Mouse (Mus musculus): Measurements from ENCODE around the gene 1700001P01Rik. TPM values are rescaled to one million over a fixed set of nuclear protein-coding genes. Genes with fewer than 3 reads are reported as not detected.
"Not testable (repeated sequence)": the region's sequence is repeated elsewhere in the genome, so short reads cannot be mapped to it uniquely, and the experiment has no call there.

1700001P01Rik gene
- polyA plus RNA-seq, 1 experiment from 2014 or later, result 0.24 TPM

GRCm38 (mm10) chr11:97737600-97737999, 38.1 kb downstream of the 1700001P01Rik start:
- H3K9me3 ChIP-seq, result no peaks in the 10 kb centered on the region
- WGBS, result 69% methylated on average over 4 of the region's 4 CpGs
- H3K9ac ChIP-seq, result no peak overlapping the region
- H3K4me1 ChIP-seq (replicated peaks), result peaks cover 4% of the 10 kb centered on the region; the same call in 1 of the 2 replicates
- no peaks in the 10 kb centered on the region for H3K36me3 ChIP-seq
- H3K27ac ChIP-seq, result no peak overlapping the region
- no peak for ATAC-seq
- H3K4me2 ChIP-seq (replicated peaks), result no peak overlapping the region
- H3K27me3 ChIP-seq (replicated peaks), result no peaks in the 10 kb centered on the region
- no peak overlapping the region for H3K4me3 ChIP-seq (replicated peaks)

- Histone ChIP-seq H3K36me3 (no peaks in the 10 kb centered on the region), H3K9me3 (no peaks in the 10 kb centered on the region), H3K4me1 (replicated peaks) (0 out of 2 replicates have a peak, but pooled peaks cover 3% of the 10 kb centered on the region), H3K27ac (no peak overlapping the region), H3K4me3 (replicated peaks) (no peak overlapping the region), H3K4me2 (replicated peaks) (no peak overlapping the region), H3K9ac (no peak overlapping the region), H3K27me3 (replicated peaks) (no peaks in the 10 kb centered on the region)
- no peak for ATAC-seq
- WGBS, result 86% methylated on average over 5 of the region's 5 CpGs
Measured at GRCm38 (mm10) chr11:97736645-97737044, 39.1 kb downstream of the 1700001P01Rik start.

- not testable (repeated sequence) for H3K9ac ChIP-seq; H3K27me3 ChIP-seq (replicated peaks); H3K36me3 ChIP-seq; ATAC-seq; H3K4me1 ChIP-seq (replicated peaks); H3K27ac ChIP-seq; H3K9me3 ChIP-seq; H3K4me2 ChIP-seq (replicated peaks); H3K4me3 ChIP-seq (replicated peaks)
- WGBS, result 85% methylated on average over 5 of the region's 5 CpGs
Measured at GRCm38 (mm10) chr11:97734810-97735209, 40.9 kb downstream of the 1700001P01Rik start.

- no peaks in the 10 kb centered on the region for H3K9me3 ChIP-seq
- no peak overlapping the region for H3K4me2 ChIP-seq (replicated peaks)
- H3K36me3 ChIP-seq, result peaks cover 2% of the 10 kb centered on the region; the same call in 1 of the 2 replicates
- H3K4me1 ChIP-seq (replicated peaks), result no peaks in the 10 kb centered on the region
- ATAC-seq, result no peak
- no peak overlapping the region for H3K27ac ChIP-seq
- H3K4me3 ChIP-seq (replicated peaks), result no peak overlapping the region
- no peaks in the 10 kb centered on the region for H3K27me3 ChIP-seq (replicated peaks)
- WGBS, result 40% methylated on average over 10 of the region's 10 CpGs
- H3K9ac ChIP-seq, result no peak overlapping the region
Measured at GRCm38 (mm10) chr11:97733689-97734088, 42.0 kb downstream of the 1700001P01Rik start.

DNA sequence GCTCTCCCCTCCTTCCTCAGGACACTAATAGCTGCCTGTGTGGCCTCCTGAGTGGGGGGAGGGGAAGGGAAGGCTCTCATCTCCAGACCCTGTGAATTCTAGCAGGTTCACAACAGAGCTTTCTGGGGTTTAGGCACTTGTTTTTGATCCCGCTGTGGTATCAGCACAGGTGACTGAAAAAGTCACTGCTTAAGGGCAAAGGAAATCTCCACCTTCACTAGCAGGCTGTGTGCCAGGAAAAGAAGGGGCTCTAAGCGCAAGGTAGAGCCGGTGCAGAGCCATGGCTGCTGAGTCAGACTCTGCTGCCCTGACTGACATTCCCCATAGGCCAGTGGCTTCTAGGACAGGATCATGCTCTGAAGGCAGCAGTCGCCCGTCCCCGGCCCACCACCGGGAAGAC, 47.0 kb downstream of the 1700001P01Rik start:
- Histone ChIP-seq H3K27ac (no peak overlapping the region), H3K36me3 (peaks cover 23% of the 10 kb centered on the region), H3K9me3 (no peaks in the 10 kb centered on the region), H3K27me3 (replicated peaks) (no peaks in the 10 kb centered on the region), H3K9ac (no peak overlapping the region), H3K4me2 (replicated peaks) (no peak overlapping the region), H3K4me1 (replicated peaks) (no peaks in the 10 kb centered on the region), H3K4me3 (replicated peaks) (no peak overlapping the region)
- ATAC-seq, result no peak
- WGBS, result 81% methylated on average over 7 of the region's 7 CpGs

DNA sequence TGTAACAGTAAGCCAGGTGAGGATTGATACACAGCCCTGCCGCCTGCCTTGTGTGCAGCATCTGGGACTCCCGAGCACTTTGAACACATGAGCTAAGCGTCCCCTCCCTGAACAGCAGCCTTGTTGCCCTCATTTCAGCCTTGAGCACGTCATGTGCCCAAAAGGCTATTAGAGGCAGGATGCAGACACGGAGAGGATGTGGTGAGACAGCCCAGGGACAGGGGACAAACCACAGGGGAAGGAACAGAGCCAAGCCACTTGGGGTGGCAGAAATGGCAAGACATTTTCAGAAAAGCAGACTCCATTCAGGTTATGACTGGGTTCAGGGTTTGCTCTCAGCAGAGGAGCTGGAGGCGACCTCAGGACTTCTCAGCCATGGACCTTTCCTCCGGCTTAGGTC, 47.4 kb downstream of the 1700001P01Rik start:
- Histone ChIP-seq H3K9ac (no peak overlapping the region), H3K4me1 (replicated peaks) (no peaks in the 10 kb centered on the region), H3K9me3 (no peaks in the 10 kb centered on the region), H3K27me3 (replicated peaks) (no peaks in the 10 kb centered on the region), H3K4me2 (replicated peaks) (no peak overlapping the region), H3K27ac (no peak overlapping the region), H3K36me3 (peaks cover 23% of the 10 kb centered on the region), H3K4me3 (replicated peaks) (no peak overlapping the region)
- ATAC-seq, result no peak
- WGBS, result 64% methylated on average over 7 of the region's 7 CpGs

DNA sequence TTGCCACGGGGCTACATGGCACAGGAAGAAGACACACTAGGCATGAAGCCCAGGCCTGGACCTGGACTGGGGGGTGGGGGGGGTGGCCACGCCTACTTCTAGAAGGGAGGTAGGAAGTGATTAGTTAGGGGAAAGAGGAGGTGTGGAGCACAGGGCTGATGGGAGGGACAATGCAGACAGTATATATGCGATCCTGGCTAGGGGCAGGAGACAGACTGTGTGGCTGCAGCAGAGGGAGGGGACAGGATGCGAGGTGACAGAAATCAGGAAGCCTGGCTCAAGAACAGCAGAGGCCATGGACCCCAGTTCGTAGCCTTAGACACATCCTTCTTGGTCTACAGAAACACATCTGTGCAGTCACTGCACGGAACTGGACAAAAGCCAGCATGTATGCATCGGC, 52.0 kb downstream of the 1700001P01Rik start:
- no peak for ATAC-seq
- H3K36me3 ChIP-seq, result peaks cover 54% of the 10 kb centered on the region
- 80% methylated on average over 7 of the region's 7 CpGs for WGBS
- H3K27ac ChIP-seq, result no peak overlapping the region
- H3K4me2 ChIP-seq (replicated peaks), result no peak overlapping the region
- no peaks in the 10 kb centered on the region for H3K4me1 ChIP-seq (replicated peaks)
- no peak overlapping the region for H3K4me3 ChIP-seq (replicated peaks)
- no peaks in the 10 kb centered on the region for H3K27me3 ChIP-seq (replicated peaks)
- H3K9ac ChIP-seq, result no peak overlapping the region
- H3K9me3 ChIP-seq, result no peaks in the 10 kb centered on the region

Other genes starting within 250 kb of the 1700001P01Rik start
- gene Srcin1, start 199.7 kb downstream of the 1700001P01Rik start, polyA plus RNA-seq (2015; fragmentation: Nextera tagmentation; extraction: Ambion mirVana), result 0.24 and 0.25 TPM in 2 replicates
- gene Epop, start 146.2 kb downstream of the 1700001P01Rik start, polyA plus RNA-seq (2015; fragmentation: Nextera tagmentation; extraction: Ambion mirVana), result 2.7 and 3.7 TPM in 2 replicates
- 1.9 and 2.4 TPM in 2 replicates for gene Mllt6, start 112.5 kb downstream of the 1700001P01Rik start, polyA plus RNA-seq (2015; fragmentation: Nextera tagmentation; extraction: Ambion mirVana)
- 79.9 and 93.0 TPM in 2 replicates for gene Cisd3, start 90.1 kb downstream of the 1700001P01Rik start, polyA plus RNA-seq (2015; fragmentation: Nextera tagmentation; extraction: Ambion mirVana)
- 12.7 and 12.8 TPM in 2 replicates for gene Pcgf2, start 75.4 kb downstream of the 1700001P01Rik start, polyA plus RNA-seq (2015; fragmentation: Nextera tagmentation; extraction: Ambion mirVana)
- gene Psmb3, start 72.5 kb downstream of the 1700001P01Rik start, polyA plus RNA-seq (2015; fragmentation: Nextera tagmentation; extraction: Ambion mirVana), result 426 and 480 TPM in 2 replicates
- 1.0 and 1.2 TPM in 2 replicates for gene Pip4k2b, start 31.2 kb downstream of the 1700001P01Rik start, polyA plus RNA-seq (2015; fragmentation: Nextera tagmentation; extraction: Ambion mirVana)
- 13.3 and 13.4 TPM in 2 replicates for gene Cwc25, start 9.4 kb downstream of the 1700001P01Rik start, polyA plus RNA-seq (2015; fragmentation: Nextera tagmentation; extraction: Ambion mirVana)
- 530 and 606 TPM in 2 replicates for gene Rpl23, start 6.5 kb upstream of the 1700001P01Rik start, polyA plus RNA-seq (2015; fragmentation: Nextera tagmentation; extraction: Ambion mirVana)
- gene Lasp1, start 23.1 kb upstream of the 1700001P01Rik start, polyA plus RNA-seq (2015; fragmentation: Nextera tagmentation; extraction: Ambion mirVana), result 123 and 126 TPM in 2 replicates
- gene B230217C12Rik, start 64.9 kb upstream of the 1700001P01Rik start, polyA plus RNA-seq (2015; fragmentation: Nextera tagmentation; extraction: Ambion mirVana), result 5.2 and 5.3 TPM in 2 replicates
- 0.65 and 0.68 TPM in 2 replicates for gene Fbxo47, start 108.2 kb upstream of the 1700001P01Rik start, polyA plus RNA-seq (2015; fragmentation: Nextera tagmentation; extraction: Ambion mirVana)
- gene Plxdc1, start 210.5 kb upstream of the 1700001P01Rik start, polyA plus RNA-seq (2015; fragmentation: Nextera tagmentation; extraction: Ambion mirVana), result 0.47 and 0.49 TPM in 2 replicates
- gene Arl5c, start 220.3 kb upstream of the 1700001P01Rik start, polyA plus RNA-seq (2015; fragmentation: Nextera tagmentation; extraction: Ambion mirVana), result 7.6 and 11.8 TPM in 2 replicates
- 6.5 and 7.5 TPM in 2 replicates for gene Cacnb1, start 247.1 kb upstream of the 1700001P01Rik start, polyA plus RNA-seq (2015; fragmentation: Nextera tagmentation; extraction: Ambion mirVana)